Mouse (Mus musculus): ENCODE results near the gene Cfap44.

DNA sequence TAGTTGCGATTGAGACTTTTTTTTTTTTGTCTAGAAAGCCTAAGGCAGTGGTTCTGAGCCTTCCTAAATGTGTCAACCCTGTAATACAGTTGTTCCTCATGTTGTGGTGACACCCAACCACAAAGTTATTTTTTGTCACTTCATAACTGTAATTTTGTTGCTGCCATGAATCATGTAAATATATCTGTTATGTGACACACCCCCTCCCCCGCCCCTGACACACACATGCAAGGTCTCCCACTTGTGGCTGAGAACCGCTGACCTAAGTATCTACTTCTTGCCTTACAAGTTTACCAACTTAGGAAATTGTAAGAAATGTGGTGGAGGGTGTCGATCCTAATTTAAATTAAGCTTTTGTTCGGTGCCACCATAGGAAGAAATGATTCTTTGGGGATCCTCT is 10.3 kb downstream of the Cfap44 start:
- no peak for TF ChIP-seq CTCF (IDR thresholded peaks at IDR 0.05; ENCODE audit: extremely low read depth, insufficient read depth, insufficient read length, insufficient replicate concordance)
- TF ChIP-seq POLR2A (IDR thresholded peaks at IDR 0.05; ENCODE audit: low read depth, low read length): no peak
